Mouse (Mus musculus): ENCODE measurements at regions not wholly inside any gene's neighbourhood (a gene's known extent, or its start where the extent isn't known, plus 50 kb on each side); places are given as distances from the start of the nearest gene placed in this dataset.

GRCm38 (mm10) chr16:78040149-78040920 lies 261.0 kb upstream of the Cxadr start:
- no peak for DNase-seq (ENCODE audit: low read depth in 1 of 2, low spot score in 2 of 2)

- no peak for DNase-seq (ENCODE audit: low read depth in 1 of 2, low spot score in 2 of 2)
Measured at GRCm38 (mm10) chr16:78019605-78020285, 281.5 kb upstream of the Cxadr start.

GRCm38 (mm10) chr16:78015401-78015800 lies 285.9 kb upstream of the Cxadr start:
- no peak for DNase-seq (ENCODE audit: low read depth in 1 of 2, low spot score in 2 of 2)

- no peak for DNase-seq (ENCODE audit: low read depth in 1 of 2, low spot score in 2 of 2)
Measured at GRCm38 (mm10) chr16:78013049-78013819, 288.1 kb upstream of the Cxadr start.

- no peak for DNase-seq (ENCODE audit: low read depth in 1 of 2, low spot score in 2 of 2)
Measured at GRCm38 (mm10) chr16:78004016-78004415, 297.3 kb upstream of the Cxadr start.

- no peak for DNase-seq (ENCODE audit: low read depth in 1 of 2, low spot score in 2 of 2)
Measured at GRCm38 (mm10) chr16:77992986-77993385, 308.3 kb upstream of the Cxadr start.

GRCm38 (mm10) chr16:77989791-77990325 lies 311.4 kb upstream of the Cxadr start:
- no peak for DNase-seq (ENCODE audit: low read depth in 1 of 2, low spot score in 2 of 2)

GRCm38 (mm10) chr16:77989139-77989538 lies 312.1 kb upstream of the Cxadr start:
- DNase-seq (ENCODE audit: low read depth in 1 of 2, low spot score in 2 of 2): no peak

- no peak for DNase-seq (ENCODE audit: low read depth in 1 of 2, low spot score in 2 of 2)
Measured at GRCm38 (mm10) chr16:77986884-77987529, 314.3 kb upstream of the Cxadr start.

- DNase-seq (ENCODE audit: low read depth in 1 of 2, low spot score in 2 of 2): no peak
Measured at GRCm38 (mm10) chr16:77948785-77949184, 346.9 kb upstream of the Gm11146 start.

GRCm38 (mm10) chr16:77945442-77945841 lies 343.5 kb upstream of the Gm11146 start:
- DNase-seq (ENCODE audit: low read depth in 1 of 2, low spot score in 2 of 2): no peak

GRCm38 (mm10) chr16:77931025-77931723 lies 329.3 kb upstream of the Gm11146 start:
- no peak for DNase-seq (ENCODE audit: low read depth in 1 of 2, low spot score in 2 of 2)

- DNase-seq (ENCODE audit: low read depth in 1 of 2, low spot score in 2 of 2): no peak
Measured at GRCm38 (mm10) chr16:77914160-77915070, 312.5 kb upstream of the Gm11146 start.

GRCm38 (mm10) chr16:77894247-77894646 lies 292.4 kb upstream of the Gm11146 start:
- no peak for DNase-seq (ENCODE audit: low read depth in 1 of 2, low spot score in 2 of 2)

- DNase-seq (ENCODE audit: low read depth in 1 of 2, low spot score in 2 of 2): no peak
Measured at GRCm38 (mm10) chr16:77893690-77894089, 291.8 kb upstream of the Gm11146 start.

- DNase-seq (ENCODE audit: low read depth in 1 of 2, low spot score in 2 of 2): no peak
Measured at GRCm38 (mm10) chr16:77892731-77893130, 290.8 kb upstream of the Gm11146 start.

- DNase-seq (ENCODE audit: low read depth in 1 of 2, low spot score in 2 of 2): no peak
Measured at GRCm38 (mm10) chr16:77889348-77889747, 287.5 kb upstream of the Gm11146 start.

- no peak for DNase-seq (ENCODE audit: low read depth in 1 of 2, low spot score in 2 of 2)
Measured at GRCm38 (mm10) chr16:77885060-77885679, 283.3 kb upstream of the Gm11146 start.

- DNase-seq (ENCODE audit: low read depth in 1 of 2, low spot score in 2 of 2): no peak
Measured at GRCm38 (mm10) chr16:77884495-77884894, 282.6 kb upstream of the Gm11146 start.

All from monocyte, adult 2 months (primary cell).